Mouse (Mus musculus) liver, postnatal 0 days (tissue): ENCODE measurements around the gene Rps19bp1.

Source experiments
- CTCF ChIP-seq: sonication (generic); IDR thresholded peaks from 2 replicates; pipeline ENCODE4 v1.5.1; 2016; ENCODE audit warnings: antibody characterized with exemption, low read depth
- EP300 ChIP-seq: IDR thresholded peaks from 2 replicates; pipeline ENCODE4 v1.6.1; 2016; ENCODE audit warnings: antibody characterized with exemption, low read depth, mild to moderate bottlenecking

DNA sequence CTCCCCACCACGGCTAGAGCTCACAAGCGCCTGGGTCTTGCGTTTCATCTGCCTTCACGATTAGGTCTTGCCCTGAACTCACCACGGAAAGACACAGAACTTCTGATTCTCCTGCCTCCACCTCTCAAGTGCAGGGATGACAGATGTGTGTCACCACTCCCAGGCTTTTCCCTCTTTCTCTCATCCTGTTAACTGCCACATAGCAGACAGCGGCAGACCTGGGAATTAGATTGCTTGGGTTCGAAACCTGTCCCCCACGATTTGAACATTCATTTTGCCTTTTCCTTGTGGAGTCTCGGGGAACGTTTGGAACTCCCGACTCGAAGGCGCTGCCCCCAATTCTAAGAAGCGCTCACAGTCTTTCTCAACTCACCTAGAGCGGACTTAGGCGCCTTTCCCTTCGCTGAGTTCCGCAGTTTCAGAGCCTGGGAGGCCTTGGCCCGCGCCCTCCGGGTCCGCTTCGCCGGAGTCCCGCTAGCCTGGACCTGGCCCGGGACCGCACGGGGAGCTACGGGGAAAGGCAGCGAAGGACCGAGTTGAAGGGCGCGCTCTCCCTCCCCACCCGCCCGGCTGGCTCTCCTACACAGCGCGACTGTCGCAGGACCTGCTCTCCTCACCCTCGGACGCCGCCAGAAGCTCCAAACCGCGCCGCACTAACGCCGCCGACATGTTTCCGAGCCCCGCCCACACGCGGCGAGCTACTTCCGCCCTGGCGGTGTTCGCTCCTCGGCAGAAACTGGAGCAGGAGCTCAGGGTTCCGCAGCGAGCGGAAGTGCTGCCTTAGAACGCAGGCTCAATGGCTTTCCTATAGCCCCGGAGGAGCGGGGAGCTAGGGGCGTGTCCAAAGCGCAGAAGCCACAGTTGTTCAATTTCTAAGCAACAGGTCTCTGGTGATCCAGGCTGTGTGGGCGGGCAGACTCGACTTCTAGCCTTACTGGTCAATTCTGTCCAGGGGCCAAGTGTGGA is at the start of gene Rps19bp1:
- TF ChIP-seq EP300 (no peak), CTCF (no peak)
